Mouse (Mus musculus): Measurements from ENCODE around the gene Acat3. TPM values are rescaled to one million over a fixed set of nuclear protein-coding genes. Genes with fewer than 3 reads are reported as not detected.
"Not testable (repeated sequence)": the region's sequence is repeated elsewhere in the genome, so short reads cannot be mapped to it uniquely, and the experiment has no call there.

Gene Acat3
- total RNA-seq (2014; rRNA removed) = 255 and 271 TPM in 2 replicates
- polyA plus RNA-seq (2012; rRNA removed) = 178 and 179 TPM in 2 replicates

DNA sequence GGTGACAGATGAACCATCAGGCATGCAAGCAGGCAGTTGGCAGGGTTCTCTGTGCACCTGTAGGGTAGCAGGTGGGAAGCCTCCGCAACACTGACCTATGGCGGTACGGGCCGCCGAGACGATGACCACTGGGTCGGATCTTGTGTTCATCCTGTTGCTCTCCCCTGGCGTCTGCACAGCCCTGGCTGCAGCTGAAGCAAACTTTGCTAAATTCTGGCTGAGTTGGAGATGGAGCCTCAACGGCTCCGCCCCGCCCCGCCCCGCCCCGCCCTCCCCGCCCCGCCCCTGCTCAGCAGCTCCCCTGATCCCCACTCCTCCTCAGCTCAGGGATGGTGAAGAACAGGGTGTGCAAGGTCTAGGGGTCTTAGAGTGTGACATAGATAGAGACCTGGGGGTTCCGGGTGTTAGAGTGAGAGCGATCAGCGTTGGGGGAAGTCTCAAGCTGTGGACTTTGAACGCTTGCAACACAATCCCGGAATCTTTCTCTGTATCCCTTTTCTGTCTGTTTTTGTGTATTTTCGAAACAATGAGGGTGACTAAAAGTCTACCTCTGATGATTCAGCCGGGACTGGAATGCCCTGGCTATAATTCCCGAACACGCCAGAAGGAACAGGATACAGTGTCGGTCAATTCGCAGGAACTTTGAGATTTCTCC, at the start of gene Acat3:
TSS of gene Acat3 (minus strand) at position 450 of the 655 bp plus-strand sequence.
- no peaks in the 10 kb centered on the region for H3K27me3 ChIP-seq (ENCODE audit: control insufficient read depth, insufficient read depth, low read length)
- H3K9ac ChIP-seq (ENCODE audit: low read depth, low read length) = peak within 1 kb of the TSS; percentile 85
- no peaks in the 10 kb centered on the region; the same call in 1 of the 2 replicates for H3K79me2 ChIP-seq (ENCODE audit: control insufficient read depth, insufficient read depth, low read length)
- H3K4me3 ChIP-seq (ENCODE audit: insufficient read depth, low read depth, low read length) = peak within 1 kb of the TSS; percentile 85
- 2% methylated on average over 27 of the region's 27 CpGs for WGBS
- no peak for TF ChIP-seq CTCF (IDR thresholded peaks at IDR 0.05; ENCODE audit: low read depth, low read length)
- peak; percentile 90 for TF ChIP-seq POLR2A (IDR thresholded peaks at IDR 0.05; ENCODE audit: extremely low read depth, insufficient read depth, low read length)
- peak within 1 kb of the TSS; percentile 81 for H3K27ac ChIP-seq (replicated peaks; ENCODE audit: insufficient read depth, low read depth, low read length)
- H3K4me1 ChIP-seq (ENCODE audit: control insufficient read depth, insufficient read depth, low read length) = peaks cover 13% of the 10 kb centered on the region
- peaks cover 21% of the 10 kb centered on the region for H3K36me3 ChIP-seq (ENCODE audit: control insufficient read depth, insufficient read depth, low read length)
- peak; percentile 84 for DNase-seq (ENCODE audit: extremely low read depth, low read depth, low spot score)

GRCm38 (mm10) chr17:12988096-12988495, 47.7 kb upstream of the Acat3 start:
- not testable (repeated sequence) for H3K27ac ChIP-seq (replicated peaks; ENCODE audit: insufficient read depth, low read depth, low read length); H3K27me3 ChIP-seq (ENCODE audit: control insufficient read depth, insufficient read depth, low read length); H3K4me3 ChIP-seq (ENCODE audit: insufficient read depth, low read depth, low read length); H3K9ac ChIP-seq (ENCODE audit: low read depth, low read length); H3K4me1 ChIP-seq (ENCODE audit: control insufficient read depth, insufficient read depth, low read length)
- peak; percentile 46 for DNase-seq (ENCODE audit: extremely low read depth, low read depth, low spot score)
- Histone ChIP-seq H3K36me3 (ENCODE audit: control insufficient read depth, insufficient read depth, low read length) (peaks cover 15% of the 10 kb centered on the region), H3K79me2 (ENCODE audit: control insufficient read depth, insufficient read depth, low read length) (peaks cover 17% of the 10 kb centered on the region; the same call in 1 of the 2 replicates)
- 84% methylated on average over 8 of the region's 8 CpGs for WGBS

DNA sequence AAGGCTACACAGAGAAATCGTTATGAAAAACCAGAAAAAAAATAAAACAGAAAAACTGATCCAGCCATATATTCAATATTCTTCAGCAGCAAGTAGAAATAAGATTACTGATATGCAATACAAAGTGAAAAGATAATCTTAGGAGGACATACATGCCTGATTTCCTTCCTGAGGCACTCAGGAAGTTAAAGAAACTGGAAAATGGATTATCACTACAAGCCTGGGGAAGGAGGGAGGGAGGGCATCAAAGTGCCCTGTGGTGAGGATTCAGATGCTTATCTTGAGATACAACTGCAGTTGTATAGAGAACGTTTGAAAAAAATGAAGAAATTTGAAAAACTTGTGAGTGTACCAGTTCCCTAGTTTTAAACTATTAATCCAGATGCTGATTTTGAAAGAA, 43.6 kb upstream of the Acat3 start:
- Histone ChIP-seq H3K27ac (replicated peaks; ENCODE audit: insufficient read depth, low read depth, low read length) (no peak overlapping the region), H3K36me3 (ENCODE audit: control insufficient read depth, insufficient read depth, low read length) (peaks cover 46% of the 10 kb centered on the region), H3K4me3 (ENCODE audit: insufficient read depth, low read depth, low read length) (no peak overlapping the region), H3K9ac (ENCODE audit: low read depth, low read length) (no peak overlapping the region), H3K79me2 (ENCODE audit: control insufficient read depth, insufficient read depth, low read length) (peaks cover 21% of the 10 kb centered on the region; the same call in 1 of the 2 replicates), H3K27me3 (ENCODE audit: control insufficient read depth, insufficient read depth, low read length) (no peaks in the 10 kb centered on the region), H3K4me1 (ENCODE audit: control insufficient read depth, insufficient read depth, low read length) (peaks cover 5% of the 10 kb centered on the region; the same call in 1 of the 2 replicates)
- no peak for DNase-seq (ENCODE audit: extremely low read depth, low read depth, low spot score)
- WGBS = 69% methylated on average over 2 of the region's 2 CpGs
- no peak for TF ChIP-seq POLR2A (IDR thresholded peaks at IDR 0.05; ENCODE audit: extremely low read depth, insufficient read depth, low read length)
- no peak for TF ChIP-seq CTCF (IDR thresholded peaks at IDR 0.05; ENCODE audit: low read depth, low read length)

- 97% methylated on average over 1 of the region's 1 CpGs for whole genome bisulfite sequencing
- DNase-seq (ENCODE audit: extremely low read depth, low read depth, low spot score) = no peak
- H3K36me3 ChIP-seq (ENCODE audit: control insufficient read depth, insufficient read depth, low read length) = peaks cover 63% of the 10 kb centered on the region
Measured at GRCm38 (mm10) chr17:12978546-12978945, 38.1 kb upstream of the Acat3 start.

GRCm38 (mm10) chr17:12973851-12974250, 33.5 kb upstream of the Acat3 start:
- Histone ChIP-seq H3K79me2 (ENCODE audit: control insufficient read depth, insufficient read depth, low read length) (no peaks in the 10 kb centered on the region; the same call in 1 of the 2 replicates), H3K4me3 (ENCODE audit: insufficient read depth, low read depth, low read length) (no peak overlapping the region), H3K27me3 (ENCODE audit: control insufficient read depth, insufficient read depth, low read length) (no peaks in the 10 kb centered on the region), H3K9ac (ENCODE audit: low read depth, low read length) (no peak overlapping the region), H3K27ac (replicated peaks; ENCODE audit: insufficient read depth, low read depth, low read length) (no peak overlapping the region), H3K36me3 (ENCODE audit: control insufficient read depth, insufficient read depth, low read length) (peaks cover 46% of the 10 kb centered on the region), H3K4me1 (ENCODE audit: control insufficient read depth, insufficient read depth, low read length) (no peaks in the 10 kb centered on the region)
- WGBS = 90% methylated on average over 2 of the region's 2 CpGs
- no peak for DNase-seq (ENCODE audit: extremely low read depth, low read depth, low spot score)
- TF ChIP-seq POLR2A (IDR thresholded peaks at IDR 0.05; ENCODE audit: extremely low read depth, insufficient read depth, low read length) (no peak), CTCF (IDR thresholded peaks at IDR 0.05; ENCODE audit: low read depth, low read length) (no peak)

More at GRCm38 (mm10) chr17:12978546-12978945, 38.1 kb upstream of the Acat3 start:
- Histone ChIP-seq H3K9ac (ENCODE audit: low read depth, low read length) (no peak overlapping the region), H3K27ac (replicated peaks; ENCODE audit: insufficient read depth, low read depth, low read length) (no peak overlapping the region), H3K27me3 (ENCODE audit: control insufficient read depth, insufficient read depth, low read length) (no peaks in the 10 kb centered on the region), H3K79me2 (ENCODE audit: control insufficient read depth, insufficient read depth, low read length) (peaks cover 10% of the 10 kb centered on the region; the same call in 1 of the 2 replicates), H3K4me1 (ENCODE audit: control insufficient read depth, insufficient read depth, low read length) (no peaks in the 10 kb centered on the region), H3K4me3 (ENCODE audit: insufficient read depth, low read depth, low read length) (no peak overlapping the region)
- TF ChIP-seq CTCF (IDR thresholded peaks at IDR 0.05; ENCODE audit: low read depth, low read length) (no peak), POLR2A (IDR thresholded peaks at IDR 0.05; ENCODE audit: extremely low read depth, insufficient read depth, low read length) (no peak)

- Histone ChIP-seq H3K4me3 (ENCODE audit: insufficient read depth, low read depth, low read length) (no peak overlapping the region), H3K27ac (replicated peaks; ENCODE audit: insufficient read depth, low read depth, low read length) (no peak overlapping the region), H3K4me1 (ENCODE audit: control insufficient read depth, insufficient read depth, low read length) (no peaks in the 10 kb centered on the region), H3K27me3 (ENCODE audit: control insufficient read depth, insufficient read depth, low read length) (no peaks in the 10 kb centered on the region), H3K79me2 (ENCODE audit: control insufficient read depth, insufficient read depth, low read length) (no peaks in the 10 kb centered on the region; the same call in 1 of the 2 replicates), H3K36me3 (ENCODE audit: control insufficient read depth, insufficient read depth, low read length) (peaks cover 28% of the 10 kb centered on the region), H3K9ac (ENCODE audit: low read depth, low read length) (no peak overlapping the region)
- TF ChIP-seq CTCF (IDR thresholded peaks at IDR 0.05; ENCODE audit: low read depth, low read length) (no peak), POLR2A (IDR thresholded peaks at IDR 0.05; ENCODE audit: extremely low read depth, insufficient read depth, low read length) (no peak)
- DNase-seq (ENCODE audit: extremely low read depth, low read depth, low spot score) = no peak
- 85% methylated on average over 2 of the region's 2 CpGs for WGBS
Measured at GRCm38 (mm10) chr17:12967173-12967572, 26.8 kb upstream of the Acat3 start.
